Mouse (Mus musculus): ENCODE measurements around the gene Vstm4. TPM values are rescaled to one million over a fixed set of nuclear protein-coding genes. Genes with fewer than 3 reads are reported as not detected.

Gene Vstm4
- polyA plus RNA-seq, 1 experiment from 2014 or later: 4.2 TPM

DNA sequence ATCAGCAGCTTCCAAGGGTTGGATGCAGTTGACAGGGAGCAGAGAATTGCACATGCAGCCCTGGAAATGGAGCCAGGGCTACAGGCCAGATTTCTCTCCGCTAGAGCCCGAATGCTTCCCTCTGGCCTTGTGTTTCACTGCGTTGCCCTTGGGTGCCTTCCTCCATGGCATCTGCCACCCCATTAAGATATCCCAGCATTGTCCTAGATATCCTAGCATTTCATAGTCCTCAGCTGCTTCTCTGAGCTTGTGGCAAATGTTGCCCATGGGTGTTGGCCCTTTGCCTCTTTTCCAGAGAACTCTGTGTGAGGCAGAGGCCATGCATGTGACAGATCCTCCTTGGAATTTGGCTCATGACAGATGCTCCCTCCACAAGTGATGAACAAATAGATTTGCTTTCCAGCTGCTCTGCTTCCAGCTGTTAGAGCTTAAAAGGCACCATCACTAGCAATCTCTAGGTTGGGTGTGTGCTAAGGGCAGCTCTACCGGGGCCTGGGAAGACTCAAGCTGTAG, 37.8 kb downstream of the Vstm4 start:
- H3K27ac ChIP-seq (replicated peaks; ENCODE audit: low read depth, low read length): no peak overlapping the region
- H3K9me3 ChIP-seq (replicated peaks; ENCODE audit: control insufficient read depth, low read length): no peaks in the 10 kb centered on the region
- no peaks in the 10 kb centered on the region for H3K4me1 ChIP-seq (ENCODE audit: control insufficient read depth, insufficient read depth, low read length)
- 91% methylated on average over 4 of the region's 4 CpGs for WGBS
- no peak overlapping the region for H3K4me3 ChIP-seq (ENCODE audit: low read depth, low read length)
- no peaks in the 10 kb centered on the region for H3K36me3 ChIP-seq (replicated peaks; ENCODE audit: control insufficient read depth, insufficient read depth, low read depth, low read length)
- H3K9ac ChIP-seq (replicated peaks; ENCODE audit: low read length): no peak overlapping the region
- ATAC-seq (replicated peaks; ENCODE audit: insufficient number of reproducible peaks, low FRiP score, low TSS enrichment, low read depth): no peak
- H3K27me3 ChIP-seq (ENCODE audit: control insufficient read depth, insufficient read depth, low read length): no peaks in the 10 kb centered on the region
- no peak overlapping the region for H3K4me2 ChIP-seq (ENCODE audit: low read depth, low read length)
- no peak for DNase-seq (ENCODE audit: low spot score)

GRCm38 (mm10) chr14:32894878-32895277, 38.3 kb downstream of the Vstm4 start:
- ATAC-seq (replicated peaks; ENCODE audit: insufficient number of reproducible peaks, low FRiP score, low TSS enrichment, low read depth): no peak
- Histone ChIP-seq H3K9ac (replicated peaks; ENCODE audit: low read length) (no peak overlapping the region), H3K4me2 (ENCODE audit: low read depth, low read length) (no peak overlapping the region), H3K4me1 (ENCODE audit: control insufficient read depth, insufficient read depth, low read length) (no peaks in the 10 kb centered on the region), H3K27me3 (ENCODE audit: control insufficient read depth, insufficient read depth, low read length) (no peaks in the 10 kb centered on the region), H3K36me3 (replicated peaks; ENCODE audit: control insufficient read depth, insufficient read depth, low read depth, low read length) (no peaks in the 10 kb centered on the region), H3K4me3 (ENCODE audit: low read depth, low read length) (no peak overlapping the region), H3K9me3 (replicated peaks; ENCODE audit: control insufficient read depth, low read length) (no peaks in the 10 kb centered on the region), H3K27ac (replicated peaks; ENCODE audit: low read depth, low read length) (no peak overlapping the region)
- WGBS: 82% methylated on average over 4 of the region's 4 CpGs
- no peak for DNase-seq (ENCODE audit: low spot score)

DNA sequence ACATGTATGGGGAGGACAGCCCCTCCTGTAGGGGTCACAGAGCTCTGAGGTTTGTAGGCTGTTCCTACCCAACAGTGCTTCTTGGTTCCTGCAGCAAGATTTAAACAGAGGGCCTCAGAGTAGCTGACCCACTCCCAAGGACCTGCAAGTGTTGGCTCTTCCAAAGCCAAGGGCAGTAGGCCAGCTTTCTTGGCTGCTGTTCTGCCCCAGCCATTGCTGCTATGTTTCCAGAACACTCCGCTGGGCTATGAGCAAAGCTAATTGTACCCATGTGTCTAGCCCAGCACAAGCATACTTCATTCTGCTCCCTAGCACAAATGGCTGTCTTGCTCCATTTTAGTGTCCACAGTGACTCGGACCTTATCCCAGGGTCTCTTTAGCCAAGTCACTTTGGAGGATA, 40.3 kb downstream of the Vstm4 start:
- H3K9me3 ChIP-seq (replicated peaks; ENCODE audit: control insufficient read depth, low read length): no peaks in the 10 kb centered on the region

DNA sequence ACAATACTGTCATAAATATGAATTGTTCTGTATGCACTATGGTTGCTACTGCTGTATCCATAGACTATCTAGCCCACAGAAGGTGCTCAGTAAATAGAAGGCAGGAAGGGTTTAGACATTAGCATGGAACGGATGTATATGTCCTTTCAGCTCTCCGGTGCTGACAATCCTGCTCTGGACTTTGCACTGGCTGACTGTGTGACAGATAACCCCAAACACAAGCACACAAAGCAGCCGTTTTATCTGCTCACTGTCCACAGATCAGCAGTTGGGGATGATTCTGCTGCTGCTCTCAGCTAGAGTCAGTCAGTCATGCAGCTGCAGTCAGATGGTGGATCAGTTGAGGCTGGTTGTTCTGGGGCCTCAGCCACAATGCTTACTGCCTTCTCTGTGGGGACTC, 46.6 kb downstream of the Vstm4 start:
- H3K9ac ChIP-seq (replicated peaks; ENCODE audit: low read length): no peak overlapping the region
- DNase-seq (ENCODE audit: low spot score) (no peak), ATAC-seq (replicated peaks; ENCODE audit: insufficient number of reproducible peaks, low FRiP score, low TSS enrichment, low read depth) (no peak)
- H3K4me1 ChIP-seq (ENCODE audit: control insufficient read depth, insufficient read depth, low read length): no peaks in the 10 kb centered on the region
- H3K27ac ChIP-seq (replicated peaks; ENCODE audit: low read depth, low read length): no peak overlapping the region
- WGBS: 83% methylated on average over 3 of the region's 3 CpGs
- H3K9me3 ChIP-seq (replicated peaks; ENCODE audit: control insufficient read depth, low read length): no peaks in the 10 kb centered on the region
- H3K4me3 ChIP-seq (ENCODE audit: low read depth, low read length): no peak overlapping the region
- no peaks in the 10 kb centered on the region for H3K27me3 ChIP-seq (ENCODE audit: control insufficient read depth, insufficient read depth, low read length)
- no peak overlapping the region for H3K4me2 ChIP-seq (ENCODE audit: low read depth, low read length)
- no peaks in the 10 kb centered on the region for H3K36me3 ChIP-seq (replicated peaks; ENCODE audit: control insufficient read depth, insufficient read depth, low read depth, low read length)

More for the DNA sequence above, 40.3 kb downstream of the Vstm4 start:
- no peak overlapping the region for H3K4me2 ChIP-seq (ENCODE audit: low read depth, low read length)
- H3K4me1 ChIP-seq (ENCODE audit: control insufficient read depth, insufficient read depth, low read length): no peaks in the 10 kb centered on the region
- no peak overlapping the region for H3K9ac ChIP-seq (replicated peaks; ENCODE audit: low read length)
- no peak overlapping the region for H3K27ac ChIP-seq (replicated peaks; ENCODE audit: low read depth, low read length)
- DNase-seq (ENCODE audit: low spot score) (no peak), ATAC-seq (replicated peaks; ENCODE audit: insufficient number of reproducible peaks, low FRiP score, low TSS enrichment, low read depth) (no peak)
- no peaks in the 10 kb centered on the region for H3K36me3 ChIP-seq (replicated peaks; ENCODE audit: control insufficient read depth, insufficient read depth, low read depth, low read length)
- no peak overlapping the region for H3K4me3 ChIP-seq (ENCODE audit: low read depth, low read length)
- WGBS: 83% methylated on average over 2 of the region's 2 CpGs
- no peaks in the 10 kb centered on the region for H3K27me3 ChIP-seq (ENCODE audit: control insufficient read depth, insufficient read depth, low read length)

DNA sequence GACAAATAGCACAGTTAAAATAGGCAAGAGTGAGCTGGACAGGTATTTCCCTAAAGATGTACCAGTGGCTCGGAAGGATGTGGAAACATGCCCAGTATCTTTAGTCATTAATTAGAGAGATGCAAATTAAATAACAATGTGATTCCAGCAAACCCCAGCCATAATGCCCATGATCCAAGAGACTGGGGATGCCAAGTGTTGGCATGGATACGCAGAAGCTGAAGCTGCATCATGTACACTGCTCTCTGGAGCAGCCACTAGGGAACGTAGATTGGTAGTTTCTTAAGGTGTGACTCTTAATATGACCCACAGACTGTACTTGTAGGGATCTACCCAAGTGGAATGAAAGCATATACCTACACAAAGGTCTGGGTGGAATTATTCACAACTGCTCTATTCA, 50.0 kb downstream of the Vstm4 start:
- Histone ChIP-seq H3K4me3 (ENCODE audit: low read depth, low read length) (no peak overlapping the region), H3K4me1 (ENCODE audit: control insufficient read depth, insufficient read depth, low read length) (no peaks in the 10 kb centered on the region), H3K27ac (replicated peaks; ENCODE audit: low read depth, low read length) (no peak overlapping the region), H3K9me3 (replicated peaks; ENCODE audit: control insufficient read depth, low read length) (no peaks in the 10 kb centered on the region), H3K36me3 (replicated peaks; ENCODE audit: control insufficient read depth, insufficient read depth, low read depth, low read length) (no peaks in the 10 kb centered on the region), H3K4me2 (ENCODE audit: low read depth, low read length) (no peak overlapping the region), H3K9ac (replicated peaks; ENCODE audit: low read length) (no peak overlapping the region), H3K27me3 (ENCODE audit: control insufficient read depth, insufficient read depth, low read length) (no peaks in the 10 kb centered on the region)
- WGBS: 96% methylated on average over 3 of the region's 3 CpGs
- ATAC-seq (replicated peaks; ENCODE audit: insufficient number of reproducible peaks, low FRiP score, low TSS enrichment, low read depth) (no peak), DNase-seq (ENCODE audit: low spot score) (no peak)

DNA sequence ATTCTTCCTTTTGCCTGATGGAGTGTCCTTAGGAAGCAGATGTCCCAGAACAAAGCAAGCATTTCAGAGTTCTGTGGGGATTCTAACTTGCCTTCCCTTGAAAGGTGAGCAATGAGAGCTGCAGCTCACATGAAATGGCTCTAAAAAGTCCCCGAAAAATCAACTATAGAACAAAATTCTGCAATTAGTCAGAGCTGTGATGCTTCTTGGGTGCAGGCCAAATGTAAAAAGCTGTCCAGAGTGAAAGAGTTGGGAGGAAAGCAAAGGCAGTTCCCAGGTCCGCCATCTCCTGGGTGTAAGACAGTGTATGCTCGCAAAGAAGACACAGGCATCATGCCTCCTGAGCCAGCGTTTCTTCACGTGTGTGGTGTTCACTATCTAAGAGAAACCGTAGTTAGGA, 52.6 kb downstream of the Vstm4 start:
- Histone ChIP-seq H3K4me2 (ENCODE audit: low read depth, low read length) (no peak overlapping the region), H3K36me3 (replicated peaks; ENCODE audit: control insufficient read depth, insufficient read depth, low read depth, low read length) (no peaks in the 10 kb centered on the region), H3K9me3 (replicated peaks; ENCODE audit: control insufficient read depth, low read length) (no peaks in the 10 kb centered on the region), H3K27ac (replicated peaks; ENCODE audit: low read depth, low read length) (no peak overlapping the region), H3K4me1 (ENCODE audit: control insufficient read depth, insufficient read depth, low read length) (no peaks in the 10 kb centered on the region), H3K4me3 (ENCODE audit: low read depth, low read length) (no peak overlapping the region), H3K9ac (replicated peaks; ENCODE audit: low read length) (no peak overlapping the region), H3K27me3 (ENCODE audit: control insufficient read depth, insufficient read depth, low read length) (no peaks in the 10 kb centered on the region)
- 89% methylated on average over 6 of the region's 6 CpGs for WGBS
- ATAC-seq (replicated peaks; ENCODE audit: insufficient number of reproducible peaks, low FRiP score, low TSS enrichment, low read depth) (no peak), DNase-seq (ENCODE audit: low spot score) (no peak)

DNA sequence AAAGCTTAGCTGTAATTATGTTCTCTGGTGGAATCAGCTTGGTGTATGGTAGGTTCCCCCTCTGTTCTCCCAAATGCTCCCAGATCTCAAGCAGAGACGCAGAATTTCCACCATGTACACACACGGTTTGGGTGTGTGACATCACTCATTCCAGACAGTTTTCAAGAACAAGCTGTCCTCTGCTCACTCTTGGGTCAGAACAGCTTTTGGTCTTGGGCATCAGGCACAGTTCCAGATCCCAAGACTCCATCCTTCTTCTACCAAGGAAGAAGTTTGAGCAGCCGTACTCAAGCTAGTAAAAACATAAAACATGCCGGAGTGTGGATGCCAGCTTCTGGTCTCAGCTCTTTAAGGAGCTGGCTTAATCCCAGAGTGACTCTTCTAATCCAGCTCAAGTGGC, 54.6 kb downstream of the Vstm4 start:
- Histone ChIP-seq H3K9ac (replicated peaks; ENCODE audit: low read length) (no peak overlapping the region), H3K27me3 (ENCODE audit: control insufficient read depth, insufficient read depth, low read length) (no peaks in the 10 kb centered on the region), H3K4me1 (ENCODE audit: control insufficient read depth, insufficient read depth, low read length) (no peaks in the 10 kb centered on the region), H3K4me2 (ENCODE audit: low read depth, low read length) (no peak overlapping the region), H3K9me3 (replicated peaks; ENCODE audit: control insufficient read depth, low read length) (no peaks in the 10 kb centered on the region), H3K4me3 (ENCODE audit: low read depth, low read length) (no peak overlapping the region), H3K36me3 (replicated peaks; ENCODE audit: control insufficient read depth, insufficient read depth, low read depth, low read length) (no peaks in the 10 kb centered on the region), H3K27ac (replicated peaks; ENCODE audit: low read depth, low read length) (no peak overlapping the region)
- WGBS: 88% methylated on average over 4 of the region's 4 CpGs
- no peak for DNase-seq (ENCODE audit: low spot score)
- ATAC-seq (replicated peaks; ENCODE audit: insufficient number of reproducible peaks, low FRiP score, low TSS enrichment, low read depth): no peak

- H3K9me3 ChIP-seq (replicated peaks; ENCODE audit: control insufficient read depth, low read length): no peaks in the 10 kb centered on the region
- no peak overlapping the region for H3K27ac ChIP-seq (replicated peaks; ENCODE audit: low read depth, low read length)
- no peak overlapping the region for H3K4me2 ChIP-seq (ENCODE audit: low read depth, low read length)
- 53% methylated on average over 2 of the region's 2 CpGs for WGBS
- no peak overlapping the region for H3K9ac ChIP-seq (replicated peaks; ENCODE audit: low read length)
- H3K4me3 ChIP-seq (ENCODE audit: low read depth, low read length): no peak overlapping the region
- H3K27me3 ChIP-seq (ENCODE audit: control insufficient read depth, insufficient read depth, low read length): no peaks in the 10 kb centered on the region
- H3K36me3 ChIP-seq (replicated peaks; ENCODE audit: control insufficient read depth, insufficient read depth, low read depth, low read length): no peaks in the 10 kb centered on the region
- no peak for DNase-seq (ENCODE audit: low spot score)
- no peaks in the 10 kb centered on the region for H3K4me1 ChIP-seq (ENCODE audit: control insufficient read depth, insufficient read depth, low read length)
- no peak for ATAC-seq (replicated peaks; ENCODE audit: insufficient number of reproducible peaks, low FRiP score, low TSS enrichment, low read depth)
These were observed 58.8 kb downstream of the Vstm4 start for GRCm38 (mm10) chr14:32915360-32915759.

Measured in embryonic facial prominence, embryonic 11.5 days (tissue).